Mouse (Mus musculus): ENCODE measurements around the gene Xdh.

Xdh gene

GRCm38 (mm10) chr17:73950062-73950735 lies at the start of gene Xdh:
Gene Xdh (minus strand): TSS chr17:73950196.
- no peak for DNase-seq (ENCODE audit: low spot score in 2 of 2)

GRCm38 (mm10) chr17:73995907-73996645 lies 46.1 kb upstream of the Xdh start:
- DNase-seq (ENCODE audit: low spot score in 2 of 2), result no peak

- DNase-seq (ENCODE audit: low spot score in 2 of 2), result no peak
Measured at GRCm38 (mm10) chr17:73991264-73991663, 41.3 kb upstream of the Xdh start.

GRCm38 (mm10) chr17:73986571-73986970 lies 36.6 kb upstream of the Xdh start:
- no peak for DNase-seq (ENCODE audit: low spot score in 2 of 2)

- no peak for DNase-seq (ENCODE audit: low spot score in 2 of 2)
Measured at GRCm38 (mm10) chr17:73985936-73986335, 35.9 kb upstream of the Xdh start.

GRCm38 (mm10) chr17:73984508-73984907 lies 34.5 kb upstream of the Xdh start:
- no peak for DNase-seq (ENCODE audit: low spot score in 2 of 2)

GRCm38 (mm10) chr17:73982871-73983270 lies 32.9 kb upstream of the Xdh start:
- DNase-seq (ENCODE audit: low spot score in 2 of 2), result no peak

- no peak for DNase-seq (ENCODE audit: low spot score in 2 of 2)
Measured at GRCm38 (mm10) chr17:73976066-73976465, 26.1 kb upstream of the Xdh start.

- no peak for DNase-seq (ENCODE audit: low spot score in 2 of 2)
Measured at GRCm38 (mm10) chr17:73972648-73973047, 22.7 kb upstream of the Xdh start.

- DNase-seq (ENCODE audit: low spot score in 2 of 2), result no peak
Measured at GRCm38 (mm10) chr17:73971291-73971690, 21.3 kb upstream of the Xdh start.

GRCm38 (mm10) chr17:73970361-73971027 lies 20.5 kb upstream of the Xdh start:
- peak in 1 of 2 experiments; percentile 5 for DNase-seq (ENCODE audit: low spot score in 2 of 2)

GRCm38 (mm10) chr17:73964856-73965255 lies 14.9 kb upstream of the Xdh start:
- DNase-seq (ENCODE audit: low spot score in 2 of 2), result no peak

GRCm38 (mm10) chr17:73962628-73963043 lies 12.6 kb upstream of the Xdh start:
- no peak for DNase-seq (ENCODE audit: low spot score in 2 of 2)

- DNase-seq (ENCODE audit: low spot score in 2 of 2), result no peak
Measured at GRCm38 (mm10) chr17:73961801-73962403, 11.9 kb upstream of the Xdh start.

- DNase-seq (ENCODE audit: low spot score in 2 of 2), result no peak
Measured at GRCm38 (mm10) chr17:73960745-73961144, 10.7 kb upstream of the Xdh start.

GRCm38 (mm10) chr17:73952103-73952521 lies 2.1 kb upstream of the Xdh start:
- DNase-seq (ENCODE audit: low spot score in 2 of 2), result no peak

- DNase-seq (ENCODE audit: low spot score in 2 of 2), result no peak
Measured at GRCm38 (mm10) chr17:73950970-73951369, 974 bp upstream of the Xdh start.

GRCm38 (mm10) chr17:73949498-73949897 lies 498 bp downstream of the Xdh start:
- no peak for DNase-seq (ENCODE audit: low spot score in 2 of 2)

- no peak for DNase-seq (ENCODE audit: low spot score in 2 of 2)
Measured at GRCm38 (mm10) chr17:73948801-73949200, 1.2 kb downstream of the Xdh start.

- peak in 1 of 2 experiments; percentile 22 for DNase-seq (ENCODE audit: low spot score in 2 of 2)
Measured at GRCm38 (mm10) chr17:73948039-73948438, 2.0 kb downstream of the Xdh start.

- no peak for DNase-seq (ENCODE audit: low spot score in 2 of 2)
Measured at GRCm38 (mm10) chr17:73946856-73947255, 3.1 kb downstream of the Xdh start.

- DNase-seq (ENCODE audit: low spot score in 2 of 2), result no peak
Measured at GRCm38 (mm10) chr17:73944661-73945060, 5.3 kb downstream of the Xdh start.
